Comparison of ENCODE assay signal across 24 mouse cellular contexts in genomic region chr19:45649776-45650175, GRCm38 (mm10). TPM values are rescaled to one million over a fixed set of nuclear protein-coding genes. Genes with fewer than 3 reads are reported as not detected.
A peak's percentile ranks its signal among the peaks of the same experiment; 100 is the strongest.
DNase-seq lines count a peak whose midpoint lies in the region; ATAC-seq and TF ChIP-seq lines count a peak whose summit lies in the region.
"Had no signal": no experiment of that assay in that cellular context is flagged by ENCODE, and none has a peak within 500 bp of the region (broad histone marks: within the 10 kb centered on the region; RNA-seq: fewer than 3 reads in every experiment).

No protein-coding gene starts in this region.

- TF ChIP-seq RAD21 in MEL (IDR thresholded peaks at IDR 0.05; ENCODE audit: low read depth, low read length): no peak

- TF ChIP-seq CTCF in lung, postnatal 0 days (IDR thresholded peaks at IDR 0.05): no peak
- no peak for TF ChIP-seq CTCF in MEL (IDR thresholded peaks at IDR 0.05 in 2 of 3, conservative IDR thresholded peaks at IDR 0.05 in 1 of 3; ENCODE audit: control insufficient read depth in 1 of 3, insufficient read depth in 1 of 3, low read depth in 2 of 3, low read length in 3 of 3, poor library complexity in 1 of 3, severe bottlenecking in 1 of 3)

- no peak overlapping the region for H3K27ac ChIP-seq in lung, postnatal 0 days (ENCODE audit: low read length)
- no peak overlapping the region for H3K27ac ChIP-seq in MEL (ENCODE audit: control insufficient read depth, low read depth, low read length)
- H3K27ac ChIP-seq: embryonic facial prominence, embryonic 12.5 days; heart, embryonic 15.5 days; hindbrain, embryonic 10.5 days; left cerebral cortex, adult 2 months; liver, embryonic 13.5 days; midbrain, embryonic 13.5 days; neural tube, embryonic 15.5 days had no signal

- no peak overlapping the region for H3K4me3 ChIP-seq in lung, postnatal 0 days (ENCODE audit: low read depth, low read length)
- no peak overlapping the region for H3K4me3 ChIP-seq in MEL (ENCODE audit: control insufficient read depth in 1 of 2, insufficient read depth in 1 of 2, low read depth in 2 of 2, low read length in 2 of 2)
- H3K4me3 ChIP-seq: embryonic facial prominence, embryonic 12.5 days; heart, embryonic 15.5 days; hindbrain, embryonic 10.5 days; left cerebral cortex, adult 2 months; liver, embryonic 13.5 days; midbrain, embryonic 13.5 days; myocyte; neural tube, embryonic 15.5 days had no signal

- H3K9me3 ChIP-seq in lung, postnatal 0 days (ENCODE audit: low read length): no peaks in the 10 kb centered on the region
- H3K9me3 ChIP-seq in MEL (replicated peaks; ENCODE audit: insufficient read depth, low read length): no peaks in the 10 kb centered on the region
- H3K9me3 ChIP-seq: embryonic facial prominence, embryonic 12.5 days; heart, embryonic 15.5 days; hindbrain, embryonic 10.5 days; liver, embryonic 13.5 days; midbrain, embryonic 13.5 days; neural tube, embryonic 15.5 days had no signal

- H3K79me2 ChIP-seq in MEL (ENCODE audit: control insufficient read depth, insufficient read depth, low read length, poor library complexity): no peaks in the 10 kb centered on the region

- no peaks in the 10 kb centered on the region for H3K4me1 ChIP-seq in lung, postnatal 0 days (ENCODE audit: insufficient read depth, low read depth, low read length)
- H3K4me1 ChIP-seq in MEL (ENCODE audit: control insufficient read depth in 1 of 2, insufficient read depth in 2 of 2, low read length in 2 of 2): peaks cover 5 to 19% of the 10 kb centered on the region in 2 experiments; a peak in 3 of 4 replicates

- no peaks in the 10 kb centered on the region for H3K27me3 ChIP-seq in lung, postnatal 0 days (replicated peaks; ENCODE audit: insufficient read depth, low read length)
- no peaks in the 10 kb centered on the region for H3K27me3 ChIP-seq in MEL (ENCODE audit: control insufficient read depth in 1 of 2, insufficient read depth in 2 of 2, low read length in 2 of 2)
- H3K27me3 ChIP-seq: embryonic facial prominence, embryonic 12.5 days; heart, embryonic 15.5 days; liver, embryonic 13.5 days; midbrain, embryonic 13.5 days; neural tube, embryonic 15.5 days had no signal

- peak; percentile 29 for DNase-seq in lung, postnatal 0 days (ENCODE audit: low spot score)
- DNase-seq in lung, adult 18-20 months: no peak
- peak; percentile 84 for DNase-seq in MEL (ENCODE audit: low read depth, low spot score)
- peak; percentile 43 for DNase-seq in adipocyte (ENCODE audit: low spot score)
- DNase-seq in spleen, postnatal 10 days (ENCODE audit: low spot score in 2 of 2): no peak
- DNase-seq in testis, postnatal 10 days (ENCODE audit: low spot score): no peak
- DNase-seq: adrenal gland, adult 2 months; cerebellum, adult 2 months; gastrocnemius, postnatal 25 days; kidney, adult 11 months; kidney, postnatal 25 days; layer of hippocampus, adult 9-11 months; liver, embryonic 13.5 days; right cerebral cortex, postnatal 14 days; spleen, adult 18-20 months had no signal

- no peak overlapping the region for H3K9ac ChIP-seq in lung, postnatal 0 days (replicated peaks; ENCODE audit: low read depth)
- no peak overlapping the region for H3K9ac ChIP-seq in MEL (ENCODE audit: control insufficient read depth, low read depth, low read length, poor library complexity, severe bottlenecking)
- H3K9ac ChIP-seq: embryonic facial prominence, embryonic 12.5 days; heart, embryonic 15.5 days; liver, embryonic 13.5 days; midbrain, embryonic 13.5 days; neural tube, embryonic 15.5 days had no signal

- H3K4me2 ChIP-seq in lung, postnatal 0 days (replicated peaks; ENCODE audit: low read depth, low read length): no peak overlapping the region
- H3K4me2 ChIP-seq: embryonic facial prominence, embryonic 12.5 days; heart, embryonic 15.5 days; liver, embryonic 13.5 days; midbrain, embryonic 13.5 days; neural tube, embryonic 15.5 days had no signal

- WGBS in lung, postnatal 0 days: 72% methylated on average over 4 of the region's 4 CpGs

- no peak for TF ChIP-seq POLR2A in MEL (IDR thresholded peaks at IDR 0.05; ENCODE audit: control insufficient read depth in 1 of 2, insufficient read depth in 1 of 2, low read depth in 1 of 2, low read length in 2 of 2, poor library complexity in 1 of 2)

- no peaks in the 10 kb centered on the region for H3K36me3 ChIP-seq in lung, postnatal 0 days (ENCODE audit: insufficient read depth, low read length)
- H3K36me3 ChIP-seq in MEL (ENCODE audit: control insufficient read depth in 1 of 2, insufficient read depth in 2 of 2, low read length in 2 of 2): peaks cover 0 to 11% of the 10 kb centered on the region in 2 experiments; a peak in 2 of 4 replicates
- H3K36me3 ChIP-seq: embryonic facial prominence, embryonic 12.5 days; heart, embryonic 15.5 days; hindbrain, embryonic 10.5 days; liver, embryonic 13.5 days; midbrain, embryonic 13.5 days; neural tube, embryonic 15.5 days had no signal

- ATAC-seq in lung, postnatal 0 days: no peak
- ATAC-seq in megakaryocyte progenitor cell, adult 5-6 weeks (replicated peaks; ENCODE audit: poor library complexity): no peak
- ATAC-seq: forebrain, embryonic 14.5 days; midbrain, embryonic 13.5 days had no signal

- no peak for TF ChIP-seq EP300 in lung, postnatal 0 days (IDR thresholded peaks at IDR 0.05)
- TF ChIP-seq EP300 in MEL (IDR thresholded peaks at IDR 0.05; ENCODE audit: low read depth in 1 of 2, low read length in 2 of 2): no peak

TF ChIP-seq in MEL, 35 proteins besides CTCF, POLR2A, EP300 and RAD21:
- TF ChIP-seq MEF2A (IDR thresholded peaks at IDR 0.05; ENCODE audit: extremely low read depth, insufficient replicate concordance, low read depth, low read length, poor library complexity, severe bottlenecking) (no peak), USF1 (IDR thresholded peaks at IDR 0.05; ENCODE audit: low read depth, low read length) (no peak), MAFK (IDR thresholded peaks at IDR 0.05; ENCODE audit: borderline replicate concordance, low read depth, low read length) (no peak), ZC3H11A (IDR thresholded peaks at IDR 0.05; ENCODE audit: low read depth, low read length) (no peak), USF2 (IDR thresholded peaks at IDR 0.05; ENCODE audit: borderline replicate concordance in 1 of 2, insufficient read depth in 1 of 2, low read depth in 1 of 2, low read length in 2 of 2) (no peak), POLR2AphosphoS5 (IDR thresholded peaks at IDR 0.05; ENCODE audit: borderline replicate concordance, low read depth, low read length) (no peak), RCOR1 (IDR thresholded peaks at IDR 0.05; ENCODE audit: low read depth, low read length) (no peak), TAL1 (IDR thresholded peaks at IDR 0.05; ENCODE audit: low read length) (no peak), NELFE (IDR thresholded peaks at IDR 0.05; ENCODE audit: low read depth, low read length) (no peak), MAX (IDR thresholded peaks at IDR 0.05; ENCODE audit: low read length) (no peak), ZKSCAN1 (IDR thresholded peaks at IDR 0.05; ENCODE audit: low read depth, low read length) (no peak), GABPA (IDR thresholded peaks at IDR 0.05; ENCODE audit: low read depth, low read length) (no peak), SIN3A (IDR thresholded peaks at IDR 0.05; ENCODE audit: low read length) (no peak), POLR2AphosphoS2 (IDR thresholded peaks at IDR 0.05; ENCODE audit: low read length) (no peak), MXI1 (IDR thresholded peaks at IDR 0.05; ENCODE audit: low read depth, low read length) (no peak), KAT2A (conservative IDR thresholded peaks at IDR 0.05; ENCODE audit: low read depth, low read length) (no peak), UBTF (IDR thresholded peaks at IDR 0.05; ENCODE audit: borderline replicate concordance, insufficient read depth, low read depth, low read length) (no peak), ZNF384 (IDR thresholded peaks at IDR 0.05; ENCODE audit: low read depth, low read length) (no peak)

RNA-seq across cellular contexts. Expression of gene Fbxw4, which starts 10.3 kb away (rescaled TPM):
- 2.9 and 4.6 TPM in 2 replicates for polyA plus RNA-seq in lung, postnatal 0 days (2015; fragmentation: Nextera tagmentation; extraction: Ambion mirVana)
- total RNA-seq in MEL (2012; rRNA removed): 9.4 and 12.4 TPM in 2 replicates
- polyA plus RNA-seq in MEL (2012; ENCODE audit: insufficient read depth in 1 of 2, insufficient read length in 2 of 2, low read depth in 1 of 2, low replicate concordance in 2 of 2, missing spikeins in 1 of 2): 10 to 100 TPM in 1 of 2 experiments, not detected in 1; 45.3 TPM
- total RNA-seq in megakaryocyte progenitor cell, adult 5-6 weeks (2015): 26.0 and 27.0 TPM in 2 replicates
- 22.3 and 31.5 TPM in 2 replicates for total RNA-seq in megakaryocyte progenitor cell, adult 5-6 weeks (2017)

Comparison
In these comparisons a context has a peak if more than half of its experiments do, and no peak if none do; other contexts are left out.
1. DNase-seq: peak in lung, postnatal 0 days (single experiment), MEL (single experiment) and adipocyte (single experiment); none in lung, adult 18-20 months (0 of 2), spleen, postnatal 10 days (0 of 2) and testis, postnatal 10 days (single experiment).